Mouse (Mus musculus) heart, postnatal 0 days (tissue): Measurements from ENCODE around the gene Dhx37. TPM values are rescaled to one million over a fixed set of nuclear protein-coding genes. Genes with fewer than 3 reads are reported as not detected.
"Not testable (repeated sequence)": the region's sequence is repeated elsewhere in the genome, so short reads cannot be mapped to it uniquely, and the experiment has no call there.

Source experiments
- ATAC-seq: fragments of 200-750 bp; cut with Nextera tagmentation; 2 replicates; pipeline ENCODE4 v1.8.0; 2017; ENCODE audit warnings: low read depth, moderate number of reproducible peaks, moderate library complexity; ENCODE audit not compliant: insufficient read depth
- DNase-seq: peaks from one replicate; pipeline ENCODE4 v3.0.0-alpha.2; 2016; ENCODE audit warnings: low spot score
- H3K27ac ChIP-seq: fragments of 300-500 bp; sonication (generic); 2 replicates; pipeline ENCODE4 v1.5.1; 2014; ENCODE audit warnings: low read depth, mild to moderate bottlenecking
- H3K27me3 ChIP-seq: fragments of 300-500 bp; sonication (generic); 2 replicates; pipeline ENCODE4 v1.6.1; 2014; ENCODE audit warnings: low read length, mixed read lengths; ENCODE audit not compliant: control insufficient read depth, insufficient read depth
- H3K36me3 ChIP-seq: fragments of 300-500 bp; sonication (generic); replicated peaks from 2 replicates; pipeline ENCODE4 v1.6.1; 2014; ENCODE audit warnings: low read length, mixed read lengths; ENCODE audit not compliant: control insufficient read depth, insufficient read depth
- H3K4me1 ChIP-seq: fragments of 300-500 bp; sonication (generic); 2 replicates; pipeline ENCODE4 v1.6.1; 2014; ENCODE audit warnings: antibody characterized with exemption; ENCODE audit not compliant: control insufficient read depth, insufficient read depth
- H3K4me2 ChIP-seq: fragments of 300-500 bp; sonication (generic); 2 replicates; pipeline ENCODE4 v1.6.1; 2014; ENCODE audit warnings: low read depth, mild to moderate bottlenecking, low read length, moderate library complexity
- H3K4me3 ChIP-seq: fragments of 300-500 bp; sonication (generic); 2 replicates; pipeline ENCODE4 v1.5.1; 2014; ENCODE audit warnings: low read depth, low read length
- H3K9ac ChIP-seq: fragments of 300-500 bp; sonication (generic); replicated peaks from 2 replicates; pipeline ENCODE4 v1.6.1; 2014; ENCODE audit warnings: low read depth, low read length, mixed read lengths
- H3K9me3 ChIP-seq: fragments of 300-500 bp; sonication (generic); replicated peaks from 2 replicates; pipeline ENCODE4 v1.6.1; 2016; ENCODE audit warnings: low read length; ENCODE audit not compliant: control insufficient read depth
- CTCF ChIP-seq: IDR thresholded peaks from 2 replicates; pipeline ENCODE4 v1.5.1; 2016; ENCODE audit warnings: antibody characterized with exemption, control low read depth, low read depth
- EP300 ChIP-seq: IDR thresholded peaks from 2 replicates; pipeline ENCODE4 v1.6.1; 2016; ENCODE audit warnings: antibody characterized with exemption, low read depth
- WGBS: fragments of 180-500 bp; shearing (Covaris S2); extraction: QIAGEN DNeasy Blood & Tissue Kit; methylation state at CpG from one replicate; pipeline ENCODE4 v1.1.7; 2014; 5-methylcytosine and 5-hydroxymethylcytosine counted together
- polyA plus RNA-seq: library from polyadenylated mRNA; unstranded; fragments of >200 nt; fragmentation: Nextera tagmentation; extraction: Ambion mirVana; gene quantifications from 2 replicates; pipeline ENCODE4 v1.2.1, GENCODE M21; 2015
- total RNA-seq: library from RNA; depleted of rRNA; stranded (reverse); fragments of >200 nt; gene quantifications from 2 replicates; pipeline ENCODE4 v1.2.3, GENCODE M21; 2014; ENCODE audit warnings: low replicate concordance

Dhx37 gene
- total and polyA plus RNA-seq, 2 experiments from 2014 or later: 5.9 to 6.8 TPM

DNA sequence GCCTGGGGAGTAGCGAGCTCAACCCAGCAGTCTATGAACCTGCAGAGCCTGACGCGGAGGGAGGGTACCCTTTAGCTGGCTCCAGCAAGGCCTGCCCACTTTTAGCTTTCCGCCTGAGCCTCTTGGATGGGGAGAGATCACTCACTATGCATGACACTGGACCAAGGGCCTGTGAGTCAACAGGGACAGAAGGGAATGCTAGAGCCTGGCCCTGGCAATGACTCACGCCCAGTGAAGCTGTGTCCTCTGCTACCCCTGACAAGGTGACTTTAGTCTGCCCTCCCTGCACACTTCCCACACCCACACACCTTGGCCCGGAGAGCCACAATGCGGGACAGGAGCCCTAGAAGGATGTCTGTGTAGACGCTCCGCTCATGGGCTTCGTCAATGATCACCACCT, 7.6 kb downstream of the Dhx37 start:
- no peaks in the 10 kb centered on the region for H3K9me3 ChIP-seq
- H3K36me3 ChIP-seq: peaks cover 100% of the 10 kb centered on the region
- ATAC-seq (peak; percentile 88), DNase-seq (peak; percentile 51)
- H3K4me1 ChIP-seq: no peaks in the 10 kb centered on the region
- H3K27ac ChIP-seq: peak overlapping the region; percentile 73
- WGBS: 71% methylated on average over 10 of the region's 10 CpGs
- H3K27me3 ChIP-seq: no peaks in the 10 kb centered on the region
- no peak overlapping the region for H3K4me3 ChIP-seq
- no peak overlapping the region for H3K9ac ChIP-seq
- H3K4me2 ChIP-seq: no peak overlapping the region
- no peak for TF ChIP-seq CTCF

DNA sequence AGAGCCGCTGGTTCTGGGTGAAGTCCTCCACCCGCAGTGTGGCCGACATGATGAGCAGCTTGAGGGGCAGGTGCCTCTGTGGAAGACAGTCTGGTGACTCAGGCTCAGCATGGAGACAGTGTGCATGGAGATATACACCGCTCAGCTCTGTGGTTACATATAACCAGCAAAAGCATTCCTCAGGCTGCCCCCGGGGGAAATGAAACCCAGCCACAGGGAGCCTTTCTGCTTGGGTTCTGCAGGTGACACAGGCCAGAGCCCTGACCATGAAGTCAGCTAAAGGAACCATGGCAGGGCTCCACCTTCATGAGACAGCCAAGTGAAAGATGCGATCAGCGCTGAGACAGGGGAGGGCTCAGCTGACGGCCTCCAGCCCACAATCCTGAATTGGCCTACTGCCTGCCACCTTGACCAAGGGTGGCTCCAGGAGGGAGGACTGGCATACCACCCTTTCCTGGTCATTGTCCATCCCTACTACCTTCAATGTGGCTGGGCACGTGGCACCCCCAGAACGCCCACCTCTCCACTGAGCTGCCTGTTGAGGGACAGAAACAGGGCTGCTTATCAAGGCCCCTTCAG, 8.1 kb downstream of the Dhx37 start:
- no peak for DNase-seq
- ATAC-seq: no peak; the same call in 1 of the 2 replicates
- TF ChIP-seq CTCF: no peak
- TF ChIP-seq EP300: no peak
- 87% methylated on average over 10 of the region's 10 CpGs for WGBS
- Histone ChIP-seq H3K4me2 (no peak overlapping the region), H3K9me3 (no peaks in the 10 kb centered on the region), H3K4me3 (no peak overlapping the region), H3K27me3 (no peaks in the 10 kb centered on the region), H3K36me3 (peaks cover 100% of the 10 kb centered on the region), H3K27ac (peak overlapping the region; percentile 73), H3K9ac (no peak overlapping the region), H3K4me1 (no peaks in the 10 kb centered on the region)

- peaks cover 96% of the 10 kb centered on the region for H3K36me3 ChIP-seq
- no peak for DNase-seq
- no peak overlapping the region for H3K4me3 ChIP-seq
- H3K27me3 ChIP-seq: no peaks in the 10 kb centered on the region
- H3K9me3 ChIP-seq: no peaks in the 10 kb centered on the region
- no peak overlapping the region for H3K27ac ChIP-seq
- TF ChIP-seq EP300 (no peak), CTCF (no peak)
- no peaks in the 10 kb centered on the region for H3K4me1 ChIP-seq
- 68% methylated on average over 11 of the region's 11 CpGs for WGBS
- H3K9ac ChIP-seq: no peak overlapping the region
- no peak for ATAC-seq
- no peak overlapping the region for H3K4me2 ChIP-seq
Observed at GRCm38 (mm10) chr5:125419124-125419523, 14.8 kb downstream of the Dhx37 start.

DNA sequence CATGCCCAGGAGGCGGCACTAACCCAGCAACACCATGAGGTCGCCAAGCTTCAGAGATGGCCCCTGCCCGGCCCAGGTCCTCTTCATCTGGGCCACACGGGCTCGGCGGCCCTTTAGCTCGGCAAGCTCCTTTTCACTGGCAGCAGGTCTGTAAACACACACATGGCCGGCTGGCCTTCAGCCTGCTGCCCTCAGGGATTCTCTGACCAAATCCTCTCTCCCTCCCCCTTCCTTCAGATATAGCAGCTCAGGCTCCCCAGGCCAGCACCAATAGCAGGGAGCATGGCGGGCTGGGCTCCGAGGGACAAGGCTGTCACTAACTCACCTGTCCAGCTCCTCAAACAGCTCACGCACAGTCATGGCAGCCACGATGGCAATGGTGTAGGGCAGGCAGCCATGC, 15.3 kb downstream of the Dhx37 start:
- no peak overlapping the region for H3K27ac ChIP-seq
- WGBS: 87% methylated on average over 12 of the region's 12 CpGs
- no peaks in the 10 kb centered on the region for H3K9me3 ChIP-seq
- no peak for TF ChIP-seq EP300
- TF ChIP-seq CTCF: no peak
- no peak overlapping the region for H3K4me3 ChIP-seq
- H3K36me3 ChIP-seq: peaks cover 91% of the 10 kb centered on the region
- H3K9ac ChIP-seq: no peak overlapping the region
- DNase-seq: no peak
- H3K27me3 ChIP-seq: no peaks in the 10 kb centered on the region
- no peaks in the 10 kb centered on the region for H3K4me1 ChIP-seq
- ATAC-seq: no peak
- H3K4me2 ChIP-seq: no peak overlapping the region

GRCm38 (mm10) chr5:125416183-125416582, 17.7 kb downstream of the Dhx37 start:
- TF ChIP-seq CTCF (no peak), EP300 (no peak)
- no peak overlapping the region for H3K4me3 ChIP-seq
- H3K36me3 ChIP-seq: peaks cover 67% of the 10 kb centered on the region
- ATAC-seq (no peak), DNase-seq (no peak)
- WGBS: 93% methylated on average over 8 of the region's 8 CpGs
- no peaks in the 10 kb centered on the region for H3K27me3 ChIP-seq
- no peaks in the 10 kb centered on the region for H3K9me3 ChIP-seq
- H3K4me2 ChIP-seq: no peak overlapping the region
- H3K9ac ChIP-seq: no peak overlapping the region
- no peak overlapping the region for H3K27ac ChIP-seq
- H3K4me1 ChIP-seq: no peaks in the 10 kb centered on the region

DNA sequence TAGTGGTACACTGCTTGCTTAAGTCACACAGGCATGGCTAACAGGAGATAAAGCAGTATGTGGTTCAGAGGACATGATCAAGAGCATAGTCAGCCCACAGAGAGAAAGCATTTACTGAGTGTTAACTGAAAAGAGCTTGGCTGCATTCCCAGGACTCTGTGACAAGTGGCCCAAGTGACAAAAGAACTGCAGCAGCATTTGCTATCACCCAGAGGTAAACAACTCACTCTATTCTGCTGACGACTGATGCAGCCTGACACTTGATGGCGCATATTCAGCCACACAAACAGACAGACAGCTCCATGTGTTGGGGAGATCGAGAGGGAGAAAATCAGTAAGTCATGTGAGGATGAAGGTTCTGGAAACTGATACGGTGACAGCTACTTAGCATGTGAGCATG, 20.2 kb downstream of the Dhx37 start:
- H3K4me3 ChIP-seq: no peak overlapping the region
- ATAC-seq: peak; percentile 82
- WGBS: 24% methylated on average over 4 of the region's 4 CpGs
- no peaks in the 10 kb centered on the region for H3K27me3 ChIP-seq
- peaks cover 44% of the 10 kb centered on the region for H3K36me3 ChIP-seq
- H3K9ac ChIP-seq: no peak overlapping the region
- H3K4me1 ChIP-seq: no peaks in the 10 kb centered on the region
- no peaks in the 10 kb centered on the region for H3K9me3 ChIP-seq
- TF ChIP-seq EP300 (peak; percentile 89), CTCF (no peak)
- H3K27ac ChIP-seq: peak overlapping the region; percentile 76
- DNase-seq: peak; percentile 89
- no peak overlapping the region for H3K4me2 ChIP-seq

DNA sequence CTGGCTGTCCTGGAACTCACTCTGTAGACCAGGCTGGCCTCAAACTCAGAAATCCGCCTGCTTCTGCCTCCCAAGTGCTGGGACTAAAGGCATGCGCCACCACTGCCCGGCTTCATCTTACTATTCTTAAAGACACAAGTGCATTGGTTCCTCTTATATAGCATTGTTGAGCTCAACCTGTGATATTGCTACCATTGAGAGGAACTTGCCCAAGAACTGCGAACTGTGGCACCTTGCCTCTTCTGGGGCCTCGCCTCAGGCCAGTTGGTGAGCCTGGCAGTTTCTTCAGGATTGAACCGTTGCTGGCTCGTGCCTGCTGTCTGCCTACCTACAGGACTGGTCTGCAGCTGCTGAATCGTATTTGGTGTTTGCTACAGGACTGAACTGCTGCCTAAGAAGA, 21.4 kb downstream of the Dhx37 start:
- WGBS: 93% methylated on average over 8 of the region's 8 CpGs
- H3K27ac ChIP-seq, H3K4me2 ChIP-seq, H3K9ac ChIP-seq, H3K4me3 ChIP-seq, H3K4me1 ChIP-seq, ATAC-seq, H3K9me3 ChIP-seq, H3K27me3 ChIP-seq, DNase-seq: not testable (repeated sequence)
- H3K36me3 ChIP-seq: peaks cover 32% of the 10 kb centered on the region
